In genomic region chr4:136186739-136187472, GRCm38 (mm10) we compare ENCODE assay signal across 14 mouse cellular contexts. TPM values are rescaled to one million over a fixed set of nuclear protein-coding genes. Genes with fewer than 3 reads are reported as not detected.
A peak's percentile ranks its signal among the peaks of the same experiment; 100 is the strongest.
DNase-seq lines count a peak whose midpoint lies in the region; ATAC-seq and TF ChIP-seq lines count a peak whose summit lies in the region.
"Had no signal": no experiment of that assay in that cellular context is flagged by ENCODE, and none has a peak within 500 bp of the region (broad histone marks: within the 10 kb centered on the region; RNA-seq: fewer than 3 reads in every experiment).

No protein-coding gene starts in this region.

- H3K4me3 ChIP-seq in bone marrow, adult 2 months (replicated peaks; ENCODE audit: control insufficient read depth, low read depth, low read length): no peak overlapping the region
- peak overlapping the region; percentile 14 for H3K4me3 ChIP-seq in intestine, embryonic 16.5 days (ENCODE audit: low read length)
- H3K4me3 ChIP-seq in liver, embryonic 13.5 days (replicated peaks): peak overlapping the region; percentile 1; the same call in 1 of the 2 replicates
- no peak overlapping the region for H3K4me3 ChIP-seq in midbrain, embryonic 13.5 days (replicated peaks)
- H3K4me3 ChIP-seq in gastrocnemius, adult 2 months: no peak overlapping the region
- H3K4me3 ChIP-seq: forebrain, embryonic 12.5 days; heart, adult 2 months; hindbrain, embryonic 10.5 days; neural tube, embryonic 12.5 days had no signal

- H3K9ac ChIP-seq in intestine, embryonic 16.5 days (ENCODE audit: low read depth, low read length): 0 out of 2 replicates have a peak overlapping the region, but pooled peaks have one; percentile 48
- peak overlapping the region; percentile 54; the same call in 1 of the 2 replicates for H3K9ac ChIP-seq in liver, embryonic 13.5 days
- no peak overlapping the region for H3K9ac ChIP-seq in midbrain, embryonic 13.5 days (replicated peaks)
- H3K9ac ChIP-seq: forebrain, embryonic 12.5 days; neural tube, embryonic 12.5 days had no signal

- H3K27me3 ChIP-seq in intestine, embryonic 16.5 days (replicated peaks; ENCODE audit: control insufficient read depth, insufficient read depth, low read length): no peaks in the 10 kb centered on the region
- no peaks in the 10 kb centered on the region for H3K27me3 ChIP-seq in liver, embryonic 13.5 days
- H3K27me3 ChIP-seq in midbrain, embryonic 13.5 days: no peaks in the 10 kb centered on the region
- H3K27me3 ChIP-seq: forebrain, embryonic 12.5 days; neural tube, embryonic 12.5 days had no signal

- peaks cover 5% of the 10 kb centered on the region for H3K4me1 ChIP-seq in bone marrow, adult 2 months (ENCODE audit: control insufficient read depth, insufficient read depth, low read length)
- peaks cover 21% of the 10 kb centered on the region for H3K4me1 ChIP-seq in intestine, embryonic 16.5 days (ENCODE audit: control insufficient read depth, insufficient read depth, low read length)
- peaks cover 89% of the 10 kb centered on the region for H3K4me1 ChIP-seq in liver, embryonic 13.5 days (replicated peaks)
- H3K4me1 ChIP-seq in midbrain, embryonic 13.5 days (replicated peaks): no peaks in the 10 kb centered on the region
- H3K4me1 ChIP-seq: forebrain, embryonic 12.5 days; hindbrain, embryonic 10.5 days; neural tube, embryonic 12.5 days had no signal

- peak overlapping the region; percentile 47 for H3K4me2 ChIP-seq in intestine, embryonic 16.5 days (ENCODE audit: low read depth, low read length)
- peak overlapping the region; percentile 13; the same call in 1 of the 2 replicates for H3K4me2 ChIP-seq in liver, embryonic 13.5 days
- H3K4me2 ChIP-seq in midbrain, embryonic 13.5 days (replicated peaks): no peak overlapping the region
- H3K4me2 ChIP-seq: forebrain, embryonic 12.5 days; neural tube, embryonic 12.5 days had no signal

- peak; percentile 85 for ATAC-seq in intestine, embryonic 16.5 days
- ATAC-seq in liver, embryonic 13.5 days (ENCODE audit: low read depth): no peak
- ATAC-seq in midbrain, embryonic 13.5 days: no peak

- intact Hi-C loops in gastrocnemius, adult 2 months (cut with DNase I): no loop called here

- H3K27ac ChIP-seq in bone marrow, adult 2 months (ENCODE audit: control insufficient read depth, insufficient read depth, low read depth, low read length, poor library complexity): peak overlapping the region; percentile 41
- H3K27ac ChIP-seq in intestine, embryonic 16.5 days (ENCODE audit: low read length): peak overlapping the region; percentile 79
- H3K27ac ChIP-seq in liver, embryonic 13.5 days: peak overlapping the region; percentile 97
- no peak overlapping the region for H3K27ac ChIP-seq in midbrain, embryonic 13.5 days
- no peak overlapping the region for H3K27ac ChIP-seq in gastrocnemius, adult 2 months
- H3K27ac ChIP-seq: heart, adult 2 months; hindbrain, embryonic 10.5 days; neural tube, embryonic 12.5 days had no signal

- TF ChIP-seq POLR2A in bone marrow, adult 2 months (IDR thresholded peaks at IDR 0.05; ENCODE audit: borderline replicate concordance, control insufficient read depth, low read depth, low read length): no peak

- TF ChIP-seq CTCF in bone marrow, adult 2 months (IDR thresholded peaks at IDR 0.05; ENCODE audit: control insufficient read depth, insufficient read depth, low read length): no peak
- no peak for TF ChIP-seq CTCF in gastrocnemius, adult 2 months (IDR thresholded peaks at IDR 0.05)

- no peaks in the 10 kb centered on the region for H3K9me3 ChIP-seq in intestine, embryonic 16.5 days (ENCODE audit: control insufficient read depth, low read length)
- no peaks in the 10 kb centered on the region for H3K9me3 ChIP-seq in liver, embryonic 13.5 days (replicated peaks)
- H3K9me3 ChIP-seq in midbrain, embryonic 13.5 days: no peaks in the 10 kb centered on the region
- H3K9me3 ChIP-seq: forebrain, embryonic 12.5 days; hindbrain, embryonic 10.5 days; neural tube, embryonic 12.5 days had no signal

- no peak for DNase-seq in liver, embryonic 13.5 days
- peak; percentile 83 for DNase-seq in lung, postnatal 36 days
- DNase-seq in layer of hippocampus, adult 9-10 months (ENCODE audit: low spot score): no peak
- no peak for DNase-seq in gastrocnemius, postnatal 4 days (ENCODE audit: low spot score in 2 of 2)
- DNase-seq in gastrocnemius, adult 2 months: no peak
- DNase-seq: heart, adult 2 months; right cerebral cortex, postnatal 25 days; thymus, adult 18-20 months had no signal

- H3K36me3 ChIP-seq in intestine, embryonic 16.5 days (ENCODE audit: control insufficient read depth, insufficient read depth, low read length): no peaks in the 10 kb centered on the region
- H3K36me3 ChIP-seq in liver, embryonic 13.5 days: peaks cover 99% of the 10 kb centered on the region
- H3K36me3 ChIP-seq in midbrain, embryonic 13.5 days: peaks cover 14% of the 10 kb centered on the region; the same call in 1 of the 2 replicates

- WGBS in bone marrow, adult 2 months: 77% methylated on average over 23 of the region's 23 CpGs
- WGBS in intestine, embryonic 16.5 days: 64% methylated on average over 23 of the region's 23 CpGs
- WGBS in liver, embryonic 13.5 days (ENCODE audit: insufficient replicate concordance): 72% methylated on average over 23 of the region's 23 CpGs
- 90% methylated on average over 23 of the region's 23 CpGs for WGBS in midbrain, embryonic 13.5 days

RNA-seq across cellular contexts. Expression of gene E2f2, which starts 14.7 kb away (rescaled TPM):
- polyA plus RNA-seq in bone marrow, adult 2 months (2011; ENCODE audit: insufficient read depth, insufficient read length, low replicate concordance, missing spikeins): 146 and 157 TPM in 2 replicates
- polyA plus RNA-seq in intestine, embryonic 16.5 days (2015; fragmentation: Nextera tagmentation; extraction: Ambion mirVana): 7.5 and 9.3 TPM in 2 replicates
- 64.7 and 72.1 TPM in 2 replicates for polyA plus RNA-seq in liver, embryonic 13.5 days (2015; fragmentation: Nextera tagmentation; extraction: Ambion mirVana)
- polyA plus RNA-seq in midbrain, embryonic 13.5 days (2015; fragmentation: Nextera tagmentation; extraction: Ambion mirVana): 3.8 and 4.0 TPM in 2 replicates
- 10 to 100 TPM; 18.4 to 19.4 TPM for total RNA-seq in gastrocnemius, postnatal 4 days (2021)
- total RNA-seq in gastrocnemius, adult 2 months (2021): 1 to 10 TPM in 1 of 2 experiments, under 1 TPM in 1; 0.48 to 1.1 TPM

RNA-seq across cellular contexts. Expression of gene Asap3, which starts 19.3 kb away (rescaled TPM):
- polyA plus RNA-seq in bone marrow, adult 2 months (2011; ENCODE audit: insufficient read depth, insufficient read length, low replicate concordance, missing spikeins): 0.23 and 0.60 TPM in 2 replicates
- 3.3 and 4.4 TPM in 2 replicates for polyA plus RNA-seq in intestine, embryonic 16.5 days (2015; fragmentation: Nextera tagmentation; extraction: Ambion mirVana)
- 1.1 and 1.4 TPM in 2 replicates for polyA plus RNA-seq in liver, embryonic 13.5 days (2015; fragmentation: Nextera tagmentation; extraction: Ambion mirVana)
- polyA plus RNA-seq in midbrain, embryonic 13.5 days (2015; fragmentation: Nextera tagmentation; extraction: Ambion mirVana): 3.9 and 4.5 TPM in 2 replicates
- 10 to 100 TPM; 12.2 to 13.4 TPM for total RNA-seq in gastrocnemius, postnatal 4 days (2021)
- 1 to 10 TPM; 1.5 to 2.5 TPM for total RNA-seq in gastrocnemius, adult 2 months (2021)

RNA-seq across cellular contexts. Expression of gene Id3, which starts 43.6 kb away (rescaled TPM):
- polyA plus RNA-seq in bone marrow, adult 2 months (2011; ENCODE audit: insufficient read depth, insufficient read length, low replicate concordance, missing spikeins): 14.5 and 33.8 TPM in 2 replicates
- 232 and 245 TPM in 2 replicates for polyA plus RNA-seq in intestine, embryonic 16.5 days (2015; fragmentation: Nextera tagmentation; extraction: Ambion mirVana)
- polyA plus RNA-seq in liver, embryonic 13.5 days (2015; fragmentation: Nextera tagmentation; extraction: Ambion mirVana): 48.1 and 51.3 TPM in 2 replicates
- polyA plus RNA-seq in midbrain, embryonic 13.5 days (2015; fragmentation: Nextera tagmentation; extraction: Ambion mirVana): 175 and 214 TPM in 2 replicates
- 10 to 100 TPM; 51.3 to 59.3 TPM for total RNA-seq in gastrocnemius, postnatal 4 days (2021)
- 10 to 100 TPM; 11.3 to 21.9 TPM for total RNA-seq in gastrocnemius, adult 2 months (2021)

Comparison
In these comparisons a context has a peak if more than half of its experiments do, and no peak if none do; other contexts are left out.
1. H3K27ac ChIP-seq: peak in bone marrow, adult 2 months (single experiment), intestine, embryonic 16.5 days (single experiment) and liver, embryonic 13.5 days (single experiment); none in midbrain, embryonic 13.5 days (single experiment) and gastrocnemius, adult 2 months (single experiment).
2. H3K4me3 ChIP-seq: peak in intestine, embryonic 16.5 days (single experiment) and liver, embryonic 13.5 days (single experiment); none in bone marrow, adult 2 months (single experiment), midbrain, embryonic 13.5 days (single experiment) and gastrocnemius, adult 2 months (single experiment).